Comparison of ENCODE assay signal across 8 mouse cellular contexts in genomic region chr8:87939308-87939936, GRCm38 (mm10). TPM values are rescaled to one million over a fixed set of nuclear protein-coding genes. Genes with fewer than 3 reads are reported as not detected.
DNase-seq lines count a peak whose midpoint lies in the region; ATAC-seq lines count a peak whose summit lies in the region.

No protein-coding gene starts in this region.

- ATAC-seq in lung, embryonic 15.5 days (ENCODE audit: borderline replicate concordance, extremely low read depth, low FRiP score, low TSS enrichment) = peak; percentile 1; the same call in 1 of the 2 replicates
- ATAC-seq in intestine, embryonic 16.5 days = no peak
- no peak for ATAC-seq in stomach, embryonic 14.5 days (ENCODE audit: insufficient number of reproducible peaks, insufficient read depth, low FRiP score, low read depth)
- no peak for ATAC-seq in inflammation-experienced regulatory T-cells, adult 6 months

- DNase-seq in adrenal gland, postnatal 14 days = peak; percentile 29
- DNase-seq in adrenal gland, postnatal 25 days = no peak
- DNase-seq in lung, postnatal 25 days (ENCODE audit: low spot score) = no peak
- DNase-seq in thymus, postnatal 25 days = no peak

- peaks cover 56% of the 10 kb centered on the region for H3K4me1 ChIP-seq in lung, embryonic 15.5 days
- H3K4me1 ChIP-seq in intestine, embryonic 16.5 days (ENCODE audit: control insufficient read depth, insufficient read depth, low read length) = peaks cover 26% of the 10 kb centered on the region
- H3K4me1 ChIP-seq in stomach, embryonic 14.5 days (ENCODE audit: control insufficient read depth, insufficient read depth, low read length) = peaks cover 38% of the 10 kb centered on the region

- H3K9me3 ChIP-seq in lung, embryonic 15.5 days = no peaks in the 10 kb centered on the region
- no peaks in the 10 kb centered on the region for H3K9me3 ChIP-seq in intestine, embryonic 16.5 days (ENCODE audit: control insufficient read depth, low read length)
- no peaks in the 10 kb centered on the region for H3K9me3 ChIP-seq in stomach, embryonic 14.5 days (ENCODE audit: control insufficient read depth, low read depth, low read length)

- H3K9ac ChIP-seq in lung, embryonic 15.5 days = no peak overlapping the region
- H3K9ac ChIP-seq in intestine, embryonic 16.5 days (ENCODE audit: low read depth, low read length) = peak overlapping the region; percentile 55; the same call in 1 of the 2 replicates
- no peak overlapping the region for H3K9ac ChIP-seq in stomach, embryonic 14.5 days (replicated peaks; ENCODE audit: low read depth, low read length)

- 9% methylated on average over 8 of the region's 8 CpGs for WGBS in lung, embryonic 15.5 days
- 21% methylated on average over 8 of the region's 8 CpGs for whole genome bisulfite sequencing in intestine, embryonic 16.5 days
- WGBS in stomach, embryonic 14.5 days = 14% methylated on average over 8 of the region's 8 CpGs

- peak overlapping the region; percentile 90 for H3K27ac ChIP-seq in lung, embryonic 15.5 days
- H3K27ac ChIP-seq in intestine, embryonic 16.5 days (ENCODE audit: low read length) = peak overlapping the region; percentile 76; the same call in 1 of the 2 replicates
- H3K27ac ChIP-seq in stomach, embryonic 14.5 days (ENCODE audit: low read length) = peak overlapping the region; percentile 87

- H3K4me3 ChIP-seq in lung, embryonic 15.5 days = peak overlapping the region; percentile 34
- H3K4me3 ChIP-seq in intestine, embryonic 16.5 days (ENCODE audit: low read length) = peak overlapping the region; percentile 29; the same call in 1 of the 2 replicates
- H3K4me3 ChIP-seq in stomach, embryonic 14.5 days (ENCODE audit: low read depth, low read length) = peak overlapping the region; percentile 22; the same call in 1 of the 2 replicates

- no peaks in the 10 kb centered on the region for H3K27me3 ChIP-seq in lung, embryonic 15.5 days
- H3K27me3 ChIP-seq in intestine, embryonic 16.5 days (replicated peaks; ENCODE audit: control insufficient read depth, insufficient read depth, low read length) = no peaks in the 10 kb centered on the region
- H3K27me3 ChIP-seq in stomach, embryonic 14.5 days (ENCODE audit: control insufficient read depth, insufficient read depth, low read length) = no peaks in the 10 kb centered on the region

- H3K36me3 ChIP-seq in lung, embryonic 15.5 days = no peaks in the 10 kb centered on the region
- no peaks in the 10 kb centered on the region for H3K36me3 ChIP-seq in intestine, embryonic 16.5 days (ENCODE audit: control insufficient read depth, insufficient read depth, low read length)
- H3K36me3 ChIP-seq in stomach, embryonic 14.5 days (ENCODE audit: control insufficient read depth, insufficient read depth, low read length) = no peaks in the 10 kb centered on the region

- H3K4me2 ChIP-seq in lung, embryonic 15.5 days = peak overlapping the region; percentile 74
- H3K4me2 ChIP-seq in intestine, embryonic 16.5 days (ENCODE audit: low read depth, low read length) = peak overlapping the region; percentile 60
- H3K4me2 ChIP-seq in stomach, embryonic 14.5 days (replicated peaks; ENCODE audit: low read depth, low read length) = peak overlapping the region; percentile 51

RNA-seq across cellular contexts. Expression of gene Zfp423, which starts 20.0 kb away (rescaled TPM):
- total RNA-seq in adrenal gland, postnatal 14 days (2021) = 18.7 and 22.0 TPM in 2 replicates
- 14.5 and 17.5 TPM in 2 replicates for total RNA-seq in adrenal gland, postnatal 25 days (2021)
- polyA plus RNA-seq in lung, embryonic 15.5 days (2015; fragmentation: Nextera tagmentation; extraction: Ambion mirVana) = 7.3 and 9.9 TPM in 2 replicates
- 2.4 and 2.5 TPM in 2 replicates for polyA plus RNA-seq in intestine, embryonic 16.5 days (2015; fragmentation: Nextera tagmentation; extraction: Ambion mirVana)
- polyA plus RNA-seq in stomach, embryonic 14.5 days (2014; fragmentation: Nextera tagmentation; extraction: Ambion mirVana) = 13.6 and 15.3 TPM in 2 replicates
- under 1 TPM in 1 of 3 experiments, not detected in 2; 0.42 TPM for polyA plus RNA-seq in inflammation-experienced regulatory T-cells, adult 6 months (2017; shearing (Covaris generic))
